Mouse (Mus musculus): Measurements from ENCODE around the gene Eif2s3x. TPM values are rescaled to one million over a fixed set of nuclear protein-coding genes. Genes with fewer than 3 reads are reported as not detected.
"Not testable (repeated sequence)": the region's sequence is repeated elsewhere in the genome, so short reads cannot be mapped to it uniquely, and the experiment has no call there.

Gene Eif2s3x
- polyA plus RNA-seq (2015; fragmentation: Nextera tagmentation; extraction: Ambion mirVana): 52.6 and 71.1 TPM in 2 replicates

DNA sequence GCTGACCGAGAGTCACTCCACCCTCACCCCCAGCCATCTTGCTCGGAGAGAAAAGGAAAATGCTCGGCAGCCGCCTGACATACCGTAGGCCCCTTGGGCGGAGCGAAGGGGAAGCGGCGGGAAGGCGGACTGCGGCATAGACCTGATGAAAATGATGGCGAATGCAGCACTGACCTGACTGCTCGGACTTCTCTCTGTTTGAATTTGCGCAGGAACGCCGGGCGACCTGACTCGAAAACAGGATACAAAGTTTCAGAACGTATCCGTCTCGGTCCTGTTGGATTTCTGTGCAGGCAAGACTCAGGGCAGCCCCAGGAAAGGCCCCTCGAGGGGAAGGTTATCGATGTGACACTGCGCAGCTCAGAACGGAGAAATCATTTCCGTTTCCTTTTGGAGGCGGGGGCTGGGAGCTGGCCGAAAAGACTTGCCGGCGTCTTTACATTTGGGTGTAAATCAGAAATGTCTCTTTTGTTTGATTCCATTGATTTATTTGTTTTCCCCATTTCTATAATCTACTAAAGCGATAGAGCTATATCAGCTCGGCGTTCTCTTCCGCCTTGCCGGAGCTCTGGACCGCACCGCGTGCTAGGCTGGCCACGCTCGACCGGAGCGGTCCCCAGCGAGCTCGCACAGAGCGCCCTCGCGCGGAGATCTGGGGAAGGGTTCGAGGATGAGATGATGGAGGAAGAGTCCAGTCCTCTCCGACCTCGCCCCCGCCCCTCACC lies at the start of gene Eif2s3x:
Gene Eif2s3x, minus strand, starts transcription at position 266 of the 725 bp plus-strand sequence.
- under 1% methylated on average over 52 of the region's 52 CpGs for WGBS (ENCODE audit: insufficient replicate concordance)
- ATAC-seq (ENCODE audit: low read depth) (peak; percentile 93), DNase-seq (peak; percentile 79)

DNA sequence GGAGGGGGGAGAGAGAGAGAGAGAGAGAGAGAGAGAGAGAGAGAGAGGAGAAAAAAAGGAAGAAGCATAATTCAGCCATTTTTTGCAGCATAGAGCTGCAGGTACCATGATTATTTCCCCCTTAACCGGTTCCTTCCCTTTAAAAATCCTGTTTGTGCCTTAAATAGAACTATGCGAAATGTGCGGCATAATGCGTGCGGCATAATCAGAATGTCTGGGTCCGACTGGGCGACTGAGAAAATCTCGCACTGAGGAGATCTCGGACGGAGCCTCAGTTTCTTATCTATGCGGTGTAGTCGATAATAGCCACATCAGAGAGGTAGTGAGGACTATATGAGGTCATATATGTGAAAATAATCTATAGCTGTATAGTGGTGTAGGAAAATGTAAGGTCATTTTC lies 22.9 kb upstream of the Eif2s3x start:
- Histone ChIP-seq H3K4me2 (peak overlapping the region; percentile 77), H3K27ac (peak overlapping the region; percentile 88), H3K27me3 (peaks cover 28% of the 10 kb centered on the region), H3K36me3 (no peaks in the 10 kb centered on the region), H3K9me3 (replicated peaks) (no peaks in the 10 kb centered on the region), H3K9ac (peak overlapping the region; percentile 81), H3K4me1 (replicated peaks) (peaks cover 11% of the 10 kb centered on the region; the same call in 1 of the 2 replicates), H3K4me3 (replicated peaks) (peak overlapping the region; percentile 74)
- ATAC-seq (ENCODE audit: low read depth) (no peak), DNase-seq (peak; percentile 5)
- 15% methylated on average over 12 of the region's 12 CpGs for WGBS (ENCODE audit: insufficient replicate concordance)

More for the DNA sequence above, at the start of gene Eif2s3x:
- Histone ChIP-seq H3K4me2 (peak within 1 kb of the TSS; percentile 69), H3K9me3 (replicated peaks) (no peaks in the 10 kb centered on the region), H3K27ac (peak within 1 kb of the TSS; percentile 64), H3K4me1 (replicated peaks) (peaks cover 9% of the 10 kb centered on the region), H3K27me3 (no peaks in the 10 kb centered on the region), H3K9ac (peak within 1 kb of the TSS; percentile 87), H3K36me3 (peaks cover 28% of the 10 kb centered on the region), H3K4me3 (replicated peaks) (peak within 1 kb of the TSS; percentile 83)

DNA sequence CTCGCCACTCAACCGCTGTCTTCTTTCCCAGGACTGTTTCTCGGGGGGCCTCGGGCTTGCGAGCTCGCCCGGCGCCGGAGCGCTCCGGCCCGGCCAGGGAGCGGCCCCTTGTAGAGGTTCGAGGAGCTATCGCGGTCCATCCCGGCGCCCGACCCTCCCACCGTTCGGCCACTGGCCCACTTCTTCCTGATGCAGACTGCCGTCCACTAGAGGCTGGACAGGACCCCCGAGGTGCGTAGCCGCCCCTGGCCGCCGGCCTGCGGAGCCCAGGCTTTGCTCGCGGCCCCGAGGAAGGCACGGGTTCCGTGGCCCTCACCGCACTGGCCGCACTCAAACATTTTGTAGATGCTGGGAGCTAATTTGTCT lies 22.5 kb upstream of the Eif2s3x start:
- peak overlapping the region; percentile 88 for H3K27ac ChIP-seq
- H3K27me3 ChIP-seq: peaks cover 28% of the 10 kb centered on the region
- H3K4me1 ChIP-seq (replicated peaks): peaks cover 11% of the 10 kb centered on the region; the same call in 1 of the 2 replicates
- no peaks in the 10 kb centered on the region for H3K36me3 ChIP-seq
- ATAC-seq (ENCODE audit: low read depth): no peak; the same call in 1 of the 2 replicates
- peak overlapping the region; percentile 74 for H3K4me3 ChIP-seq (replicated peaks)
- 5% methylated on average over 32 of the region's 35 CpGs for WGBS (ENCODE audit: insufficient replicate concordance)
- peak overlapping the region; percentile 77 for H3K4me2 ChIP-seq
- peak; percentile 9 for DNase-seq
- H3K9me3 ChIP-seq (replicated peaks): no peaks in the 10 kb centered on the region
- H3K9ac ChIP-seq: peak overlapping the region; percentile 81

DNA sequence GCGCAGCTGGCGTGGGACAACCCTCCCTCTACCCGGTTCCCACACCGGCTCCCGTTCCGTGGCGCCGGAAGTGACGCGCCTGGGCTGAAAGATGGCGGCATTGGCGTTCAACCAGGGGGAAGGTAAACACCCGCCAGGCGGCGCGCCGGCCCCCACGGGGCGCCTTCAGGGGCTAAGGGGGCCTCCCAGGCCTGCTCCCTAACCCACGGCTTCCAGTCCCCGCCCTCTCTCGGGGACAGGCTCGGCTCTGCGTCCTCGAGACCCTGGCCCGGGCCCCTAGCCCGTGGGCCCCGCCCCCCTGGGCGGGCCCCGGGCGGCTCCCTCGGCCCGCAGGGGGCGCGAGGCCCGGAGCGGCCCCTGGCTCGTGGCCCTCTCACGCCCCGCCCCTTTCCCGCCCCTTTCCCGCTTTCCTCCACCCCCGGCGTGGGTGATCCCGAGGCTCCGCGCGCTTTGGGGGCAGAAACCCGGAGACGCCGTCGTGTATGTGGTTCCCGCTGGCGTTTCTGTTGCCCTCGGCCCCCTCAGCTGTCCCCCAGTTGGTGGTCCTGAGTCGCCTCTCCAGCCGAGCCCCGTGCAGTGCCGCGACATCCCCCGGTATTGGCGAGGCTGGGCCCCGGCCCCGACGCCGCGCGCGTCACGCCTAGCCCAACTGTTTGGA lies 22.0 kb upstream of the Eif2s3x start, which contains the start of gene Klhl15:
Gene Klhl15, plus strand, starts transcription at position 68 of the 658 bp plus-strand sequence.
- DNase-seq: peak; percentile 78
- H3K27me3 ChIP-seq: peaks cover 28% of the 10 kb centered on the region
- H3K4me3 ChIP-seq (replicated peaks): peak within 1 kb of the TSS; percentile 74
- H3K27ac ChIP-seq: peak within 1 kb of the TSS; percentile 88
- WGBS (ENCODE audit: insufficient replicate concordance): 12% methylated on average over 29 of the region's 70 CpGs
- H3K9ac ChIP-seq: peak within 1 kb of the TSS; percentile 81
- H3K4me2 ChIP-seq: peak within 1 kb of the TSS; percentile 77
- H3K4me1 ChIP-seq (replicated peaks): peaks cover 11% of the 10 kb centered on the region; the same call in 1 of the 2 replicates
- H3K36me3 ChIP-seq: no peaks in the 10 kb centered on the region
- peak; percentile 92 for ATAC-seq (ENCODE audit: low read depth)
- no peaks in the 10 kb centered on the region for H3K9me3 ChIP-seq (replicated peaks)

DNA sequence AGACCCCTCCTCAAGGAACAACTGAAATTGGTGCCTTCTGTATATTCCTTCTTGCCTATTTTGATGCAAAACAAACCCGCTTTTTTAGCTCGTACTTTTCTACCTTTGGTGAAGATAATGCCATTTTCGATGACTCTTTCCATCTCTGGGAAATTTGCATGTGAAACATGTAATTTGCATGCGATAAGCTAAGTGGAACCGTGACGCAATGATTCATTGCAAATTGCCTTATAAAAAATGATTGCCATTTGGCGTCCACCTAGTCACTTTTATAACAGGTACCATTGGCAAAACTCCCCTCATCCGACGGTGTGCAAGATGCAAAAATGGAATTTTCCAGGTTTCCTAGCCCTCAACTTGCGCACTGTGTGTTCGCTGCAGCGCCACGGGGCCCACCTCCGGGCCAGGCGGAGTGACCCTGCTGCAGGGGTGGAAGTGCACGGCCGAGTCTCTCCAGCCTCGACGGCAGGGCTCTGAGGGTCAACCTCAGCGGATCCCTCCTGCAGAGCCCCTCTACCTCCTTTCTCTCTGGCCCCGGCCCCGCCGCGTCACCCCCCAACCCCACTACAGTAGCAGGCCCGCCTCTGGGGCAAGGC lies 21.4 kb upstream of the Eif2s3x start:
- ATAC-seq (ENCODE audit: low read depth) (peak; percentile 67), DNase-seq (no peak)
- H3K9ac ChIP-seq: peak overlapping the region; percentile 81

DNA sequence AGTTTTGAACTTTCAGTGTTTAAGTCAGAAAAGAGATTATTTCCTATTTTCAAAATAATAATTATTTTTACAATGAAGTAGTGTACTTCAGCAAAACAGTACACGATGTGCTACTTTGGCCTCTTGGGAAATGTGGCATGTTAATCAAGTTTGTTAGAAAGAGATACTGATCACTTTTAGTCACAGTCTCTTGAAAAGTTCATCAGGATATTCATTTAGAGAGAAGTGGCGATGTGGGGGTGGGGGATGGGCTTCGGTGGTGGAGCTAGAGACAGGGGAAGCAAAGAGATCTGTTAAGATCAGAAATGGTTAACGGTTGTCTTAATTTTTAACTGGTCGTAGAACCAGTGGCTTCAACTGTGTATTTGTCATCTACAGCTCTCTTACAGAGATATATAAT lies 20.8 kb upstream of the Eif2s3x start:
- Histone ChIP-seq H3K4me1 (replicated peaks) (peaks cover 11% of the 10 kb centered on the region; the same call in 1 of the 2 replicates), H3K4me2 (peak overlapping the region; percentile 77), H3K4me3 (replicated peaks) (peak overlapping the region; percentile 74; the same call in 1 of the 2 replicates), H3K27me3 (peaks cover 28% of the 10 kb centered on the region), H3K27ac (no peak overlapping the region; the same call in 1 of the 2 replicates), H3K36me3 (no peaks in the 10 kb centered on the region), H3K9ac (no peak overlapping the region; the same call in 1 of the 2 replicates), H3K9me3 (replicated peaks) (no peaks in the 10 kb centered on the region)
- DNase-seq: no peak
- whole genome bisulfite sequencing (ENCODE audit: insufficient replicate concordance): 21% methylated on average over 5 of the region's 5 CpGs
- ATAC-seq (ENCODE audit: low read depth): no peak

More for the DNA sequence above, 21.4 kb upstream of the Eif2s3x start:
- peaks cover 11% of the 10 kb centered on the region; the same call in 1 of the 2 replicates for H3K4me1 ChIP-seq (replicated peaks)
- no peaks in the 10 kb centered on the region for H3K9me3 ChIP-seq (replicated peaks)
- no peaks in the 10 kb centered on the region for H3K36me3 ChIP-seq
- WGBS (ENCODE audit: insufficient replicate concordance): 7% methylated on average over 25 of the region's 25 CpGs
- peaks cover 28% of the 10 kb centered on the region for H3K27me3 ChIP-seq
- H3K4me2 ChIP-seq: peak overlapping the region; percentile 77
- H3K27ac ChIP-seq: peak overlapping the region; percentile 88
- peak overlapping the region; percentile 74 for H3K4me3 ChIP-seq (replicated peaks)

DNA sequence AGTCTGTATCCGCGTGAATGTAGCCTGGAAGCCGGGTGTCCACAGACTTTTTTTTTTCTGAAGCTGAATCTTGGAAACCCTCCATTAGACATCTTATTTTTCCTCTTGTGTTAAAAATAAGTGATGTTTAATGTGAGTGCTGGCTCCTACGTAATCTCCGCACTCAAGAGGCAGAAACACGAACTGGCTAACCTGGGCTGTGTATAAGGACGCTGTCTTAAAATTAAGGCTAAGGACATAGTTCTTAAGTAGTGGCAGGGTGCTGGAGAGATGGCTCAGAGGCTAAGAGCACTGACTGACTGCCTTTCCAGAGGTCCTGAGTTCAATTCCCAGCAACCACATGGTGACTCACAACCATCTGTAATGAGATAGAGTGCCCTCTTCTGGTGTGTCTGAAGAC lies 722 bp upstream of the Eif2s3x start:
- ATAC-seq (ENCODE audit: low read depth) (no peak), DNase-seq (no peak)
- H3K9ac ChIP-seq: peak overlapping the region; percentile 87; the same call in 1 of the 2 replicates
- H3K9me3 ChIP-seq (replicated peaks): no peaks in the 10 kb centered on the region
- H3K27ac ChIP-seq: peak overlapping the region; percentile 64; the same call in 1 of the 2 replicates
- 6% methylated on average over 7 of the region's 7 CpGs for WGBS (ENCODE audit: insufficient replicate concordance)
- H3K4me3 ChIP-seq (replicated peaks): peak overlapping the region; percentile 83
- peaks cover 9% of the 10 kb centered on the region for H3K4me1 ChIP-seq (replicated peaks)
- H3K36me3 ChIP-seq: peaks cover 22% of the 10 kb centered on the region
- no peaks in the 10 kb centered on the region for H3K27me3 ChIP-seq
- peak overlapping the region; percentile 69 for H3K4me2 ChIP-seq

DNA sequence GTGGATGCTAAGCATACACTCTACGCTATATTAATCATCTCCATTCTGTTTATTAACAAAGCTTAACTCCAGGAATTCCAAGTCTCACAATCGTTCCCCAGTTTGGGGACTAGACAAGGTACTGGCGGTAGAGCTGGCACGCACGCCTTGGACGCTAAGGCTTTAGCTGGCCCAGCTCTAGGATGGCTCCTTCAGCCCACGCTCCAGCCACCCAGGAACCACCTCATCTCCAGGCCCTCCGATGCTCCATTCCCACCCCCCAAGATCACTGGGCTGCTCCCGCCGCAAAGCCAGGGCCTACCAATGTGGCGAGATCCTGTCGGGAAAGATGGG lies 432 bp downstream of the Eif2s3x start:
- Histone ChIP-seq H3K36me3 (peaks cover 33% of the 10 kb centered on the region), H3K9ac (peak overlapping the region; percentile 87), H3K4me3 (replicated peaks) (peak overlapping the region; percentile 83), H3K4me2 (peak overlapping the region; percentile 69), H3K27me3 (no peaks in the 10 kb centered on the region), H3K4me1 (replicated peaks) (peaks cover 9% of the 10 kb centered on the region), H3K9me3 (replicated peaks) (no peaks in the 10 kb centered on the region), H3K27ac (peak overlapping the region; percentile 64)
- peak; percentile 47 for ATAC-seq (ENCODE audit: low read depth)
- WGBS (ENCODE audit: insufficient replicate concordance): 1% methylated on average over 12 of the region's 12 CpGs
- DNase-seq: no peak

DNA sequence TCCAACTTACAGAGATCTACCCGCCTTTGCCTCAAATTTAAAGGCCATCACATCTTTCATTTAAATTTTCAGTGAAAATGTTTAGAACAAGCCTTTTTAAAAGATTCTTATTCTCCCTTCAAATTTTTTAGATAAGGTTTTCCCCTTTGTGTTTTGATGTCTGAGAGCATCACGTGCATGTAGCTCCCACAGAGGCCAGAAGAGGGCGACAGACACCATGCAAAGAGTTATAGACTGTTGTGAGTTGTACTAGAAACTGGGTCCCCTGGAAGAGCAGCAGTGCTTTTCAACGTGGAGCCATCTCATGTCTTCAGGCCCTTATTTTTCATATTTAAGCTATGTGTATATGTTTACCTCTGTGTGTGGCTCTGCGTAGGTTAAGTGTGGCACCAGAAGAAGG lies 14.9 kb downstream of the Eif2s3x start:
- no peaks in the 10 kb centered on the region for H3K9me3 ChIP-seq (replicated peaks)
- no peak overlapping the region for H3K9ac ChIP-seq
- WGBS (ENCODE audit: insufficient replicate concordance): 62% methylated on average over 5 of the region's 5 CpGs
- H3K27ac ChIP-seq: no peak overlapping the region
- ATAC-seq (ENCODE audit: low read depth) (no peak), DNase-seq (peak; percentile 36)
- peaks cover 93% of the 10 kb centered on the region for H3K36me3 ChIP-seq
- no peak overlapping the region for H3K4me2 ChIP-seq
- no peaks in the 10 kb centered on the region for H3K27me3 ChIP-seq
- H3K4me3 ChIP-seq (replicated peaks): no peak overlapping the region
- H3K4me1 ChIP-seq (replicated peaks): no peaks in the 10 kb centered on the region

DNA sequence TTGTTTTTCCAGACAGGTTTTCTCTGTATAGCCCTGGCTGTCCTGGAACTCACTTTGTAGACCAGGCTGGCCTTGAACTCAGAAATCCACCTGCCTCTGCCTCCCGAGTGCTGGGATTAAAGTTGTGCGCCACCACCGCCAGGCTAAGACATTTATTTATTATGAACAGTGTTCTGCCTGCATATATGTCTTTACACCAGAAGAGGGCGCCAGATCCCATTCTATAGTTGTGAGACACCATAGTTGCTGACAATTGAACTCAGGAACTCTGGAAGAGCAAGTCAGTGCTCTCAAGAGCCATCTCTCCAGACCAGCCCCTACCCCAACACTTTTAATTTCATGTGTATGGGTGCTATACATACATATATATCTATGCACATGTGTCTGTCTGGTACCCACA lies 18.8 kb downstream of the Eif2s3x start:
- peak; percentile 26 for DNase-seq
- not testable (repeated sequence) for H3K9ac ChIP-seq; H3K4me2 ChIP-seq; H3K4me3 ChIP-seq (replicated peaks); H3K9me3 ChIP-seq (replicated peaks); H3K27me3 ChIP-seq; ATAC-seq (ENCODE audit: low read depth); H3K27ac ChIP-seq; H3K4me1 ChIP-seq (replicated peaks)
- 64% methylated on average over 4 of the region's 4 CpGs for WGBS (ENCODE audit: insufficient replicate concordance)
- H3K36me3 ChIP-seq: peaks cover 79% of the 10 kb centered on the region

DNA sequence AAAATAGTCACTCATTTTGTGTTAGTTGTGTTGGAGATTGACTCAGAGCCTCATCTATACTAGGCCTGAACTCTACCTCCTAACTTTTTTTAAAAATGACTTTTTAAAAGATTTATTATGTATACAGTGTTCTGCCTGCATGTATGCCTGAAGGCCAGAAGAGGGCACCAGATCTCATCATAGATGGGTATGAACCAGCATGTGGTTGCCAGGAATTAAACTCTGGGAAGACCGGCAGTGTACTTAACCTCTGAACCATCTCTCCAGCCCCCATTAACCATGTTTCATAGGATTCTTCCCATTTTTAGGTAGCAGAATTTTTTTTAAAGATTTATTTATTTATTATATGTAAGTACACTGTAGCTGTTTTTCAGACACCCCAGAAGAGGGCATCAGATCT lies 27.5 kb downstream of the Eif2s3x start:
- no peak overlapping the region for H3K9ac ChIP-seq
- ATAC-seq (ENCODE audit: low read depth) (no peak), DNase-seq (no peak)
- H3K4me2 ChIP-seq: no peak overlapping the region
- H3K27me3 ChIP-seq: no peaks in the 10 kb centered on the region; the same call in 1 of the 2 replicates
- H3K9me3 ChIP-seq (replicated peaks): no peaks in the 10 kb centered on the region
- no peak overlapping the region for H3K27ac ChIP-seq
- H3K36me3 ChIP-seq: no peaks in the 10 kb centered on the region
- 59% methylated on average over 1 of the region's 1 CpGs for WGBS (ENCODE audit: insufficient replicate concordance)
- no peaks in the 10 kb centered on the region for H3K4me1 ChIP-seq (replicated peaks)
- H3K4me3 ChIP-seq (replicated peaks): no peak overlapping the region

All from liver, embryonic 13.5 days (tissue).